ENCODE assay signal across 8 mouse cellular contexts in genomic region chr6:128035250-128035929, GRCm38 (mm10).
A peak's percentile ranks its signal among the peaks of the same experiment; 100 is the strongest.
DNase-seq lines count a peak whose midpoint lies in the region; ATAC-seq and TF ChIP-seq lines count a peak whose summit lies in the region.

No protein-coding gene starts in this region.

- H3K27ac ChIP-seq in hindbrain, postnatal 0 days = peak overlapping the region; percentile 80
- peak overlapping the region; percentile 74; the same call in 1 of the 2 replicates for H3K27ac ChIP-seq in limb, embryonic 13.5 days

- H3K9me3 ChIP-seq in hindbrain, postnatal 0 days (ENCODE audit: low read length) = no peaks in the 10 kb centered on the region
- no peaks in the 10 kb centered on the region for H3K9me3 ChIP-seq in limb, embryonic 13.5 days

- ATAC-seq in cerebellum, adult (ENCODE audit: insufficient number of reproducible peaks, low FRiP score, low TSS enrichment) = peak; percentile 2; the same call in 1 of the 2 replicates
- ATAC-seq in frontal cortex, adult (ENCODE audit: low TSS enrichment) = peak; percentile 35
- ATAC-seq in hindbrain, postnatal 0 days = peak; percentile 60
- peak; percentile 45 for ATAC-seq in limb, embryonic 13.5 days (ENCODE audit: low FRiP score, low read depth)

- DNase-seq in gastrocnemius, postnatal 10 days = peak; percentile 44
- no peak for DNase-seq in gastrocnemius, postnatal 25 days
- DNase-seq in hindbrain, postnatal 0 days (ENCODE audit: low spot score) = peak; percentile 80
- DNase-seq in retina, embryonic 14.5 days (ENCODE audit: low spot score) = peak; percentile 61
- no peak for DNase-seq in spleen, adult 18-20 months

- no peak for TF ChIP-seq CTCF in hindbrain, postnatal 0 days (IDR thresholded peaks at IDR 0.05; ENCODE audit: low read depth)

- H3K9ac ChIP-seq in hindbrain, postnatal 0 days (replicated peaks; ENCODE audit: low read length) = peak overlapping the region; percentile 68
- peak overlapping the region; percentile 63; the same call in 1 of the 2 replicates for H3K9ac ChIP-seq in limb, embryonic 13.5 days

- H3K4me1 ChIP-seq in hindbrain, postnatal 0 days (ENCODE audit: insufficient read depth, low read length) = peaks cover 24% of the 10 kb centered on the region
- H3K4me1 ChIP-seq in limb, embryonic 13.5 days = peaks cover 67% of the 10 kb centered on the region

- under 1% methylated on average over 35 of the region's 36 CpGs for WGBS in hindbrain, postnatal 0 days
- WGBS in limb, embryonic 13.5 days = under 1% methylated on average over 34 of the region's 36 CpGs

- H3K36me3 ChIP-seq in hindbrain, postnatal 0 days (ENCODE audit: insufficient read depth, low read length) = no peaks in the 10 kb centered on the region
- no peaks in the 10 kb centered on the region for H3K36me3 ChIP-seq in limb, embryonic 13.5 days

- no peaks in the 10 kb centered on the region for H3K27me3 ChIP-seq in hindbrain, postnatal 0 days (ENCODE audit: insufficient read depth, low read length)
- H3K27me3 ChIP-seq in limb, embryonic 13.5 days = peaks cover 15% of the 10 kb centered on the region

- peak overlapping the region; percentile 97 for H3K4me2 ChIP-seq in hindbrain, postnatal 0 days (ENCODE audit: low read depth, low read length)
- peak overlapping the region; percentile 97 for H3K4me2 ChIP-seq in limb, embryonic 13.5 days (replicated peaks)

- peak overlapping the region; percentile 56 for H3K4me3 ChIP-seq in hindbrain, postnatal 0 days (ENCODE audit: low read length)
- peak overlapping the region; percentile 58 for H3K4me3 ChIP-seq in limb, embryonic 13.5 days

Comparison
In these comparisons a context has a peak if more than half of its experiments do, and no peak if none do; other contexts are left out.
1. DNase-seq: peak in gastrocnemius, postnatal 10 days (single experiment), hindbrain, postnatal 0 days (single experiment) and retina, embryonic 14.5 days (single experiment); none in gastrocnemius, postnatal 25 days (single experiment) and spleen, adult 18-20 months (0 of 2).
2. ATAC-seq: peak in every context shown above with its lines; median percentile 60 in hindbrain, postnatal 0 days; 45 in limb, embryonic 13.5 days; 35 in frontal cortex, adult; 2 in cerebellum, adult.